Mouse (Mus musculus): ENCODE measurements at regions not wholly inside any gene's neighbourhood (a gene's known extent, or its start where the extent isn't known, plus 50 kb on each side); places are given as distances from the start of the nearest gene placed in this dataset.

- intact Hi-C loops (cut with DNase I; ENCODE audit: low total_unique reads): no loop called here
These were observed 57.0 kb upstream of the Gnaq start for GRCm38 (mm10) chr19:16075512-16076086.

GRCm38 (mm10) chr19:16075026-16075425 lies 57.6 kb upstream of the Gnaq start:
- intact Hi-C loops (cut with DNase I; ENCODE audit: low total_unique reads): no loop called here
- no peak for DNase-seq

More at GRCm38 (mm10) chr19:16075512-16076086, 57.0 kb upstream of the Gnaq start:
- DNase-seq: no peak

GRCm38 (mm10) chr19:16067314-16067713 lies 65.3 kb upstream of the Gnaq start:
- DNase-seq: no peak
- intact Hi-C loops (cut with DNase I; ENCODE audit: low total_unique reads): loop anchor here (10.0 kb wide), 2 partner anchors 127 to 257 kb away; no protein-coding TSS in a partner anchor

GRCm38 (mm10) chr19:16064911-16065310 lies 67.7 kb upstream of the Gnaq start:
- DNase-seq: no peak
- intact Hi-C loops (cut with DNase I; ENCODE audit: low total_unique reads): loop anchor here (2.0 to 10.0 kb wide), 3 partner anchors 130 to 534 kb away; no protein-coding TSS in a partner anchor

- intact Hi-C loops (cut with DNase I; ENCODE audit: low total_unique reads): loop anchor here (2.0 to 10.0 kb wide), 3 partner anchors 131 to 535 kb away; no protein-coding TSS in a partner anchor
These were observed 68.6 kb upstream of the Gnaq start for GRCm38 (mm10) chr19:16063916-16064580.

GRCm38 (mm10) chr19:16063533-16063915 lies 69.1 kb upstream of the Gnaq start:
- DNase-seq: no peak
- intact Hi-C loops (cut with DNase I; ENCODE audit: low total_unique reads): loop anchor here (10.0 kb wide), 2 partner anchors 131 to 261 kb away; no protein-coding TSS in a partner anchor

More at GRCm38 (mm10) chr19:16063916-16064580, 68.6 kb upstream of the Gnaq start:
- DNase-seq: peak; percentile 57

- no peak for DNase-seq
- intact Hi-C loops (cut with DNase I; ENCODE audit: low total_unique reads): loop anchor here (10.0 kb wide), 2 partner anchors 133 to 263 kb away; no protein-coding TSS in a partner anchor
These were observed 70.8 kb upstream of the Gnaq start for GRCm38 (mm10) chr19:16061821-16062220.

GRCm38 (mm10) chr19:16059026-16059425 lies 73.6 kb upstream of the Gnaq start:
- intact Hi-C loops (cut with DNase I; ENCODE audit: low total_unique reads): no loop called here
- DNase-seq: no peak

GRCm38 (mm10) chr19:16050220-16051055 lies 65.6 kb upstream of the Cep78 start:
- intact Hi-C loops (cut with DNase I; ENCODE audit: low total_unique reads): no loop called here
- no peak for DNase-seq

- intact Hi-C loops (cut with DNase I; ENCODE audit: low total_unique reads): no loop called here
- DNase-seq: no peak
These were observed 64.9 kb upstream of the Cep78 start for GRCm38 (mm10) chr19:16049646-16050045.

GRCm38 (mm10) chr19:16046977-16047376 lies 62.2 kb upstream of the Cep78 start:
- intact Hi-C loops (cut with DNase I; ENCODE audit: low total_unique reads): no loop called here
- no peak for DNase-seq

GRCm38 (mm10) chr19:16045261-16045660 lies 60.5 kb upstream of the Cep78 start:
- no peak for DNase-seq
- intact Hi-C loops (cut with DNase I; ENCODE audit: low total_unique reads): no loop called here

- intact Hi-C loops (cut with DNase I; ENCODE audit: low total_unique reads): no loop called here
- no peak for DNase-seq
These were observed 59.4 kb upstream of the Cep78 start for GRCm38 (mm10) chr19:16044169-16044568.

GRCm38 (mm10) chr19:16043007-16043406 lies 58.2 kb upstream of the Cep78 start:
- no peak for DNase-seq
- intact Hi-C loops (cut with DNase I; ENCODE audit: low total_unique reads): no loop called here

- no peak for DNase-seq
- intact Hi-C loops (cut with DNase I; ENCODE audit: low total_unique reads): no loop called here
These were observed 57.1 kb upstream of the Cep78 start for GRCm38 (mm10) chr19:16041891-16042290.

- intact Hi-C loops (cut with DNase I; ENCODE audit: low total_unique reads): no loop called here
- no peak for DNase-seq
These were observed 53.0 kb upstream of the Cep78 start for GRCm38 (mm10) chr19:16037806-16038205.
